Mouse (Mus musculus) kidney, embryonic 16.5 days (tissue): ENCODE data around the gene Slf2. TPM values are rescaled to one million over a fixed set of nuclear protein-coding genes. Genes with fewer than 3 reads are reported as not detected.

Experiments used
- ATAC-seq: fragments of 200-750 bp; cut with Nextera tagmentation; 2 replicates; pipeline ENCODE4 v1.8.0; 2017; ENCODE audit warnings: moderate TSS enrichment; ENCODE audit not compliant: low FRiP score, low TSS enrichment
- H3K27ac ChIP-seq: fragments of 300-500 bp; sonication (generic); 2 replicates; pipeline ENCODE4 v1.5.1; 2014; ENCODE audit warnings: low read length
- H3K27me3 ChIP-seq: fragments of 300-500 bp; sonication (generic); 2 replicates; pipeline ENCODE4 v1.6.1; 2014; ENCODE audit warnings: low read length, control low read depth, mixed read lengths; ENCODE audit not compliant: insufficient read depth
- H3K36me3 ChIP-seq: fragments of 300-500 bp; sonication (generic); 2 replicates; pipeline ENCODE4 v1.6.1; 2014; ENCODE audit warnings: low read length, control low read depth, mixed read lengths; ENCODE audit not compliant: insufficient read depth
- H3K4me1 ChIP-seq: fragments of 300-500 bp; sonication (generic); 2 replicates; pipeline ENCODE4 v1.6.1; 2014; ENCODE audit warnings: low read length, control low read depth, mixed read lengths; ENCODE audit not compliant: insufficient read depth
- H3K4me2 ChIP-seq: fragments of 300-500 bp; sonication (generic); replicated peaks from 2 replicates; pipeline ENCODE4 v1.6.1; 2014; ENCODE audit warnings: low read depth, low read length
- H3K4me3 ChIP-seq: fragments of 300-500 bp; sonication (generic); 2 replicates; pipeline ENCODE4 v1.5.1; 2014; ENCODE audit warnings: mild to moderate bottlenecking, low read length
- H3K9ac ChIP-seq: fragments of 300-500 bp; sonication (generic); replicated peaks from 2 replicates; pipeline ENCODE4 v1.6.1; 2014; ENCODE audit warnings: low read length
- H3K9me3 ChIP-seq: fragments of 300-500 bp; sonication (generic); 2 replicates; pipeline ENCODE4 v1.6.1; 2016; ENCODE audit warnings: low read length, control low read depth
- WGBS: fragments of 180-500 bp; shearing (Covaris S2); extraction: QIAGEN DNeasy Blood & Tissue Kit; methylation state at CpG from one replicate; pipeline ENCODE4 v1.1.7; 2014; 5-methylcytosine and 5-hydroxymethylcytosine counted together
- polyA plus RNA-seq: library from polyadenylated mRNA; unstranded; fragments of >200 nt; fragmentation: Nextera tagmentation; extraction: Ambion mirVana; gene quantifications from 2 replicates; pipeline ENCODE4 v1.2.1, GENCODE M21; 2015

Gene Slf2
- polyA plus RNA-seq, 1 experiment from 2014 or later: 38.7 TPM

DNA sequence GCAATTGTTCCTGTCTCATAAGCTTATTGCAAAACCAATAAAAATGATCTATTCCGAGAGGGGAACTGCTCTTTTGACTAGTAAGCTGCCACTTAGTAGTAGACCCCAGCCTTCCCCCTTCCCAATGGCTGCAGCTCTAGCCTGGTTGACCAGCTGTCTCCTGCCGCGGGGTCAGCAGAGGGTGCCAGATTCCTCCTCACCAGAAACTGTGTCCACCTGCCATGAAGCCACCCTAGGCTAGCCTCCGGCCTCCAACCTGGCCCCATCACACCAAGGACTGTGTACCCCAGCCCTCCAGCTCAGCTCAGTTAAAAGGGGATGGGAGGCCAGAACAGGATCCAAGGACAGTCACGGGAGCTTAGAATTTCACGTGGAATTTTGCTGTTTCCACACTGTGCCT lies 34.5 kb upstream of the Slf2 start:
- H3K4me1 ChIP-seq: peaks cover 59% of the 10 kb centered on the region

GRCm38 (mm10) chr19:44897521-44897920 lies 33.4 kb upstream of the Slf2 start:
- no peak overlapping the region for H3K4me3 ChIP-seq
- H3K4me1 ChIP-seq: peaks cover 59% of the 10 kb centered on the region
- H3K9me3 ChIP-seq: no peaks in the 10 kb centered on the region
- no peak overlapping the region for H3K27ac ChIP-seq
- 0 out of 2 replicates have a peak, but pooled peaks cover 4% of the 10 kb centered on the region for H3K27me3 ChIP-seq
- no peak for ATAC-seq
- H3K36me3 ChIP-seq: no peaks in the 10 kb centered on the region
- H3K9ac ChIP-seq: no peak overlapping the region
- no peak overlapping the region for H3K4me2 ChIP-seq
- WGBS: 71% methylated on average over 5 of the region's 5 CpGs

More for the DNA sequence above, 34.5 kb upstream of the Slf2 start:
- Histone ChIP-seq H3K9me3 (no peaks in the 10 kb centered on the region), H3K27me3 (0 out of 2 replicates have a peak, but pooled peaks cover 4% of the 10 kb centered on the region), H3K9ac (no peak overlapping the region), H3K4me2 (no peak overlapping the region), H3K27ac (no peak overlapping the region), H3K4me3 (no peak overlapping the region), H3K36me3 (no peaks in the 10 kb centered on the region)
- WGBS: 59% methylated on average over 6 of the region's 6 CpGs
- ATAC-seq: no peak

DNA sequence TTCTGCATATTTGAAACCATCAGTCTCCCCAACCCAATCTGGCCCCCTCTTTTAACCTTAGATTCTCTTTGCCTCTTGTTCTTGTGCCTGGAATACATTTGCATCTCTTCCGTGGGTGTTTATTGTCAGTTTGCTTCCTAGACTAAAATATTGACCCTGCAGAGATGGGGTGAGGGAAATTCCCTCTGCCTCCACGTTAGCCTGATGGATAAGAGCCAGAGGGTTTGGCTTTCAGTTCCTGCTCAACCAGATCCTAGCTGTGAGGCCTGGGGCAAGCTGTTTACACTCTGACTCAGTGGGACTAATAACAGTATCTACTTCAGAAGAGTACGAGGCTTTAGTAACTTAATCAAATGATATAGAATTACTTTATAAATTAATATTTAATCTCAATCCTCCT lies 32.3 kb upstream of the Slf2 start:
- H3K27me3 ChIP-seq: 0 out of 2 replicates have a peak, but pooled peaks cover 4% of the 10 kb centered on the region
- ATAC-seq: no peak
- no peak overlapping the region for H3K4me3 ChIP-seq
- H3K4me2 ChIP-seq: no peak overlapping the region
- WGBS: 48% methylated on average over 3 of the region's 3 CpGs
- no peaks in the 10 kb centered on the region for H3K9me3 ChIP-seq
- no peak overlapping the region for H3K27ac ChIP-seq
- H3K4me1 ChIP-seq: peaks cover 59% of the 10 kb centered on the region
- H3K9ac ChIP-seq: no peak overlapping the region
- H3K36me3 ChIP-seq: no peaks in the 10 kb centered on the region

- ATAC-seq: no peak
- Histone ChIP-seq H3K9me3 (no peaks in the 10 kb centered on the region), H3K27me3 (0 out of 2 replicates have a peak, but pooled peaks cover 4% of the 10 kb centered on the region), H3K36me3 (no peaks in the 10 kb centered on the region), H3K4me2 (no peak overlapping the region), H3K9ac (peak overlapping the region; percentile 17; the same call in 1 of the 2 replicates), H3K4me3 (no peak overlapping the region), H3K27ac (peak overlapping the region; percentile 6; the same call in 1 of the 2 replicates), H3K4me1 (peaks cover 59% of the 10 kb centered on the region)
- WGBS: 38% methylated on average over 9 of the region's 9 CpGs
These were observed 31.7 kb upstream of the Slf2 start for GRCm38 (mm10) chr19:44899104-44899793.

- Histone ChIP-seq H3K27me3 (0 out of 2 replicates have a peak, but pooled peaks cover 4% of the 10 kb centered on the region), H3K9ac (no peak overlapping the region; the same call in 1 of the 2 replicates), H3K36me3 (no peaks in the 10 kb centered on the region), H3K9me3 (no peaks in the 10 kb centered on the region), H3K4me2 (peak overlapping the region; percentile 9; the same call in 1 of the 2 replicates), H3K4me3 (no peak overlapping the region), H3K27ac (peak overlapping the region; percentile 17), H3K4me1 (peaks cover 68% of the 10 kb centered on the region)
- WGBS: 24% methylated on average over 22 of the region's 22 CpGs
- no peak for ATAC-seq
These were observed 30.8 kb upstream of the Slf2 start for GRCm38 (mm10) chr19:44899947-44900773.

DNA sequence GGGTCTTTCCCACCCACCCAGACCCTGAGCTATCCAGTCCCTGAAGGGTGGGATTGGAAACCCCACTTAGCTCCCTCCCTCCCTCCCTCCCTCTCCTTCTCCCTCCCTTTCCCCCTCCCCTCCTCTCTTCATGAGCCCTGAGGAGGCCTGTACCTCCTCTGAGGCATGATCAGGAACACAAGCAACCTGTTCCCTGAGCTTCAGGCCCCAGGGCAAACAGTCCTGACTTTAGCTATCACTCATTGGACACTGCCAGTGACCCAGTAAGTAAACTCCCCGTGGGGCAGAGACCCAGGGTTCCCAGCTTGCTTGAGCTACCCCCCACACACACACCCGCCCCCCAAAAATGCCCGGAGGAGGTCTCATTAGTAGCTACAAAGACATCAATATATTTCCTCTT lies 29.9 kb upstream of the Slf2 start:
- WGBS: 30% methylated on average over 3 of the region's 3 CpGs

DNA sequence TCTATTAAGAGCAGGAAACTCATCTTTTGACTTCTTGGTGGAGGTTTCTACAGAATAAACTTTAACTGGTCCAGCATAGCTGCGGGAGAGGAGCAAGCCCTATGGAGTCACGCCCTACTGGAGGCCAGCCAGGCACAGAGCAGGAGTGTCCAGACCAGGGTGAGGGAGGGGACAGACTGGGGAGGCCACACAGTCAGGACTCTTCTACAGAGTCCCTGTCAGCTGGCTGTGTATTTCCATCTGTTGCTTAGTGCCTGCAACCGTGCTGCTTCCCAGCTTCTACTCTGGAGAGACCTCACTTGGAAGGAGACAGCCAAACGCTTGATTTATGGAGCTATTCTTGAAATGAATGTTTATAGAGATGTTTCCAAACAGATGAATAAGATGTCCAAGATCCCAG lies 28.6 kb upstream of the Slf2 start:
- peaks cover 85% of the 10 kb centered on the region for H3K4me1 ChIP-seq
- H3K27me3 ChIP-seq: no peaks in the 10 kb centered on the region
- no peaks in the 10 kb centered on the region for H3K36me3 ChIP-seq
- H3K9ac ChIP-seq: no peak overlapping the region
- no peak overlapping the region for H3K4me2 ChIP-seq
- H3K4me3 ChIP-seq: no peak overlapping the region
- peak overlapping the region; percentile 63 for H3K27ac ChIP-seq
- no peaks in the 10 kb centered on the region for H3K9me3 ChIP-seq
- peak; percentile 82 for ATAC-seq
- WGBS: 29% methylated on average over 4 of the region's 4 CpGs

More for the DNA sequence above, 29.9 kb upstream of the Slf2 start:
- no peak for ATAC-seq
- Histone ChIP-seq H3K36me3 (no peaks in the 10 kb centered on the region), H3K4me3 (no peak overlapping the region), H3K4me2 (no peak overlapping the region), H3K27me3 (0 out of 2 replicates have a peak, but pooled peaks cover 4% of the 10 kb centered on the region), H3K9me3 (no peaks in the 10 kb centered on the region), H3K4me1 (peaks cover 77% of the 10 kb centered on the region), H3K9ac (no peak overlapping the region), H3K27ac (peak overlapping the region; percentile 35; the same call in 1 of the 2 replicates)

- Histone ChIP-seq H3K4me2 (no peak overlapping the region), H3K36me3 (no peaks in the 10 kb centered on the region), H3K4me3 (no peak overlapping the region), H3K9me3 (no peaks in the 10 kb centered on the region), H3K27me3 (no peaks in the 10 kb centered on the region), H3K4me1 (peaks cover 94% of the 10 kb centered on the region), H3K9ac (no peak overlapping the region), H3K27ac (peak overlapping the region; percentile 85)
- WGBS: 24% methylated on average over 6 of the region's 6 CpGs
- ATAC-seq: peak; percentile 52; the same call in 1 of the 2 replicates
These were observed 27.5 kb upstream of the Slf2 start for GRCm38 (mm10) chr19:44903343-44904000.

- H3K4me2 ChIP-seq: no peak overlapping the region
- 25% methylated on average over 6 of the region's 6 CpGs for WGBS
- H3K27me3 ChIP-seq: no peaks in the 10 kb centered on the region
- peaks cover 93% of the 10 kb centered on the region for H3K4me1 ChIP-seq
- H3K4me3 ChIP-seq: no peak overlapping the region
- no peak for ATAC-seq
- no peaks in the 10 kb centered on the region for H3K36me3 ChIP-seq
- peak overlapping the region; percentile 85 for H3K27ac ChIP-seq
- H3K9me3 ChIP-seq: no peaks in the 10 kb centered on the region
- peak overlapping the region; percentile 45; the same call in 1 of the 2 replicates for H3K9ac ChIP-seq
These were observed 26.7 kb upstream of the Slf2 start for GRCm38 (mm10) chr19:44904141-44904720.
